Mouse (Mus musculus) testis, adult 2 months (tissue): ENCODE results near the gene Isl2. TPM values are rescaled to one million over a fixed set of nuclear protein-coding genes. Genes with fewer than 3 reads are reported as not detected.
A peak's percentile ranks its signal among the peaks of the same experiment; 100 is the strongest.

ENCODE experiments used
- H3K27ac ChIP-seq: fragments of 200-500 bp; 2 replicates; pipeline ENCODE4 v1.5.1; 2012; ENCODE audit warnings: low read depth, low read length; ENCODE audit not compliant: control insufficient read depth, insufficient read depth
- H3K27me3 ChIP-seq: fragments of 200-500 bp; 2 replicates; pipeline ENCODE4 v1.6.1; 2012; ENCODE audit warnings: mild to moderate bottlenecking, low read length, moderate library complexity; ENCODE audit not compliant: control insufficient read depth, insufficient read depth
- H3K36me3 ChIP-seq: fragments of 200-500 bp; 2 replicates; pipeline ENCODE4 v1.6.1; 2012; ENCODE audit warnings: mild to moderate bottlenecking, low read length; ENCODE audit not compliant: control insufficient read depth, insufficient read depth
- H3K4me1 ChIP-seq: fragments of 200-500 bp; 2 replicates; pipeline ENCODE4 v1.6.1; 2012; ENCODE audit warnings: low read length; ENCODE audit not compliant: control insufficient read depth, insufficient read depth
- H3K4me3 ChIP-seq: fragments of 200-500 bp; 2 replicates; pipeline ENCODE4 v1.5.1; 2012; ENCODE audit warnings: low read depth, mild to moderate bottlenecking, low read length, moderate library complexity, mixed read lengths; ENCODE audit not compliant: control insufficient read depth
- CTCF ChIP-seq: fragments of 200-500 bp; IDR thresholded peaks from 2 replicates; pipeline ENCODE4 v1.5.1; 2012; ENCODE audit warnings: low read depth, mild to moderate bottlenecking, inconsistent platforms, low read length, moderate library complexity; ENCODE audit not compliant: control insufficient read depth, insufficient read depth, insufficient replicate concordance
- POLR2A ChIP-seq: fragments of 200-500 bp; IDR thresholded peaks from 2 replicates; pipeline ENCODE4 v1.6.1; 2012; ENCODE audit warnings: low read depth, mild to moderate bottlenecking, inconsistent platforms, low read length, moderate library complexity; ENCODE audit not compliant: control insufficient read depth
- polyA plus RNA-seq: library from polyadenylated mRNA; depleted of rRNA; stranded (reverse); fragments of >200 nt; gene quantifications from 2 replicates; pipeline ENCODE4 v1.2.3, GENCODE M21; 2012

The Isl2 gene
- polyA plus RNA-seq, 1 experiment, result 0.43 TPM

GRCm38 (mm10) chr9:55535907-55536306, 2.6 kb upstream of the Isl2 start:
- H3K27ac ChIP-seq, result no peak overlapping the region
- H3K4me1 ChIP-seq, result peaks cover 3% of the 10 kb centered on the region
- H3K36me3 ChIP-seq, result no peaks in the 10 kb centered on the region
- TF ChIP-seq CTCF, result peak; percentile 77; the same call in 1 of the 2 replicates
- TF ChIP-seq POLR2A, result no peak
- H3K4me3 ChIP-seq, result no peak overlapping the region
- peaks cover 3% of the 10 kb centered on the region; the same call in 1 of the 2 replicates for H3K27me3 ChIP-seq

GRCm38 (mm10) chr9:55539006-55539405, 534 bp downstream of the Isl2 start:
- Histone ChIP-seq H3K4me1 (peaks cover 18% of the 10 kb centered on the region), H3K36me3 (no peaks in the 10 kb centered on the region), H3K4me3 (no peak overlapping the region), H3K27me3 (peaks cover 3% of the 10 kb centered on the region), H3K27ac (no peak overlapping the region)
- no peak for TF ChIP-seq CTCF
- TF ChIP-seq POLR2A, result no peak

GRCm38 (mm10) chr9:55539661-55540390, 1.4 kb downstream of the Isl2 start:
- Histone ChIP-seq H3K27ac (no peak overlapping the region), H3K36me3 (no peaks in the 10 kb centered on the region), H3K27me3 (peaks cover 7% of the 10 kb centered on the region), H3K4me1 (peaks cover 26% of the 10 kb centered on the region), H3K4me3 (no peak overlapping the region)
- TF ChIP-seq CTCF (no peak), POLR2A (no peak)

- H3K27me3 ChIP-seq, result peaks cover 9% of the 10 kb centered on the region
- H3K4me1 ChIP-seq, result peaks cover 31% of the 10 kb centered on the region
- H3K36me3 ChIP-seq, result no peaks in the 10 kb centered on the region
- no peak overlapping the region for H3K27ac ChIP-seq
- TF ChIP-seq CTCF (no peak), POLR2A (no peak)
- H3K4me3 ChIP-seq, result peak overlapping the region; percentile 24; the same call in 1 of the 2 replicates
Measured at GRCm38 (mm10) chr9:55540391-55540770, 1.9 kb downstream of the Isl2 start.

GRCm38 (mm10) chr9:55540888-55541287, 2.4 kb downstream of the Isl2 start:
- H3K36me3 ChIP-seq, result no peaks in the 10 kb centered on the region
- TF ChIP-seq POLR2A (no peak), CTCF (no peak)
- H3K4me1 ChIP-seq, result peaks cover 36% of the 10 kb centered on the region
- H3K27me3 ChIP-seq, result peaks cover 9% of the 10 kb centered on the region
- H3K27ac ChIP-seq, result no peak overlapping the region
- peak overlapping the region; percentile 65 for H3K4me3 ChIP-seq

DNA sequence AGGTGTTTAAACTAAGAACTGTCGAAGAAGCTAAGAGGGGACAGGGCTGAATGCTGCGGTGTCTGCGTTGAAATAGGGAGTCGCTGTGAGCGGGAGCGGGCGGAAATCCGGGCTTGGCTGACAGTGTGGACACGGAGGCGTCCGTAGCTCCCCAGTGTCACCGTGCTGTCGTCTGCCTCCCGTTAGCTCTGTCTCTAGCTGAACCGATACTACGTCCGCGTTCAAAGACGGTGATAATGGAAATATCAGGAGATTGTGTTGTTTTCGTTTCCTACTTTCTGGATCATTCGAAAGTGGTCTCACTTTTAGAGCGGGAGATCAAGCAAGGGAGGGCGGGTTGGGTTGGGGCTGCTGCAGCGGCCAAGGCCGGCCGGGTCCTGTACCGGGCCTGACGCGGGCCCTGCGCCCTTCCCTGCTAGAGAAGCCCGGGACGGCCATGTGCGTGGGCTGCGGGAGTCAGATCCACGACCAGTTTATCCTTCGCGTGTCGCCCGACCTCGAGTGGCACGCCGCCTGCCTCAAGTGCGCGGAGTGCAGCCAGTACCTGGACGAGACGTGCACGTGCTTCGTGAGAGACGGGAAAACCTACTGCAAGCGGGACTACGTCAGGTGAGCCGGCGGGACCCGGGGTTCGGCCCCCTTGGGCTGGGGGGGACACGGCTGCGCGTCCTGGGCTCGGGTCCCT, 3.4 kb downstream of the Isl2 start:
- no peaks in the 10 kb centered on the region for H3K36me3 ChIP-seq
- peaks cover 9% of the 10 kb centered on the region for H3K27me3 ChIP-seq
- H3K4me1 ChIP-seq, result peaks cover 42% of the 10 kb centered on the region
- no peak overlapping the region for H3K27ac ChIP-seq
- H3K4me3 ChIP-seq, result peak overlapping the region; percentile 28
- TF ChIP-seq POLR2A (no peak), CTCF (no peak)
